Mouse (Mus musculus) bone marrow macrophage, adult 2 months (primary cell): Measurements from ENCODE around the gene Gm614. TPM values are rescaled to one million over a fixed set of nuclear protein-coding genes. Genes with fewer than 3 reads are reported as not detected.

Experiments used
- H3K27ac ChIP-seq: 2 replicates; pipeline ENCODE4 v1.5.1; 2012; ENCODE audit warnings: low read depth, low read length; ENCODE audit not compliant: insufficient read depth
- H3K4me1 ChIP-seq: 2 replicates; pipeline ENCODE4 v1.6.1; 2012; ENCODE audit warnings: low read length; ENCODE audit not compliant: control insufficient read depth, insufficient read depth
- H3K4me3 ChIP-seq: 2 replicates; pipeline ENCODE4 v1.5.1; 2012; ENCODE audit warnings: mild to moderate bottlenecking, low read length, moderate library complexity; ENCODE audit not compliant: insufficient read depth
- CTCF ChIP-seq: IDR thresholded peaks from 2 replicates; pipeline ENCODE4 v1.5.1; 2012; ENCODE audit warnings: low read depth, mild to moderate bottlenecking, low read length, moderate library complexity
- POLR2A ChIP-seq: IDR thresholded peaks from 2 replicates; pipeline ENCODE4 v1.6.1; 2012; ENCODE audit warnings: mild to moderate bottlenecking, low read depth, low read length, borderline replicate concordance
- polyA plus RNA-seq: library from polyadenylated mRNA; stranded (reverse); fragments of >200 nt; gene quantifications from 2 replicates; pipeline ENCODE4 v1.2.4, GENCODE M21; 2012; ENCODE audit not compliant: missing spikeins, insufficient read depth, insufficient read length

Gene Gm614
- polyA plus RNA-seq, 1 experiment, result 2.3 TPM

DNA sequence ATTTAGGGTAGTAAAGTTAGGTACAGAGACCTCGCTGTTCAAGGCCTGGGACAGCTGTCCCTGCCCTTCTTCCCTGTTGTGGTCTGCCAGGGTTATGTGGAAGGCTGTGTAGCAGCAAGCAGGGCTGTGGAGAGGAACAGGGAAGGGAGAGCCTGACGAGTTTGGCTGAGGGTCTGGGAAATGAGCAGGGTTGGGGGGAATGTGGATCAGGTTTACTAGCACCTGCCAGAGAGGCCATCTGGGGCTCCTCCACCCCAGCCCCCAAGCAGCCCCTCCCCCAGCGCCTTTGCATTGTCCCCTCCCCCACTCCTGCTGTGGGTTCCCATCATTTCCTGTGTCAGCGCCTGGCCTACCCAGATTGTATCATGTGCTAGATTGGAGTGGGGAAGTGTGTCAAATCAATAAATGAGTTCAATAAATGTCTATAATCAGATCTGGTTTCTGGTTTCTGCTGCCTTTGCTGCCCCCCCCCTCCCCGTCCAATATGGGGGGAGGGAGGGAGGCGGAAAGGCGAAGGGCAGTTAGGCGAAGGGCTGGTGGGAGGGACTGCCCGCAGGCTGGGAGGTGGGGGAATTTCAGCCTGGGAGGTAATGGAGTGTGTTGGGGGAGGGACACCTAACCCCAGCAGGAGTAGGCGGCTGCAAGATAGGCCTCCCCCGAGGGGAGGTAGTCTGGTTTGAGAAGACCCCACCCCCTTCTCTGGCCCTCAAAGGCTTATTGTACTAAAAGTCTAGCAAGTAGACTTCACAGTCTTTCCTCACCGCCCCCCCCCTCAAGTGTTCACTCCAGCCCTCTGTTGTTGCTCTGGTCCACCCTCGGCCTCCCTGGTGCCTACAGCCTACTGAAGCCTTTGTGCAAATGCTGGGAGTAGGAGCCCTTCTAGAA lies 3.1 kb downstream of the Gm614 start:
- H3K4me3 ChIP-seq, result no peak overlapping the region
- peaks cover 17% of the 10 kb centered on the region for H3K4me1 ChIP-seq
- TF ChIP-seq POLR2A (no peak), CTCF (no peak)
- peak overlapping the region; percentile 78 for H3K27ac ChIP-seq

GRCm38 (mm10) chrX:101256603-101257002 lies 7.2 kb downstream of the Gm614 start:
- no peak for TF ChIP-seq POLR2A
- no peak for TF ChIP-seq CTCF
- no peak overlapping the region for H3K27ac ChIP-seq

GRCm38 (mm10) chrX:101254740-101255139 lies 9.1 kb downstream of the Gm614 start:
- Histone ChIP-seq H3K27ac (peak overlapping the region; percentile 45), H3K4me3 (peak overlapping the region; percentile 75), H3K4me1 (peaks cover 10% of the 10 kb centered on the region)
- TF ChIP-seq CTCF (no peak), POLR2A (no peak)

More at GRCm38 (mm10) chrX:101256603-101257002, 7.2 kb downstream of the Gm614 start:
- H3K4me3 ChIP-seq, result no peak overlapping the region
- peaks cover 22% of the 10 kb centered on the region for H3K4me1 ChIP-seq

GRCm38 (mm10) chrX:101253952-101254729 lies 9.7 kb downstream of the Gm614 start, which contains the start of gene Foxo4:
TSS of gene Foxo4 (plus strand) at chrX:101254528.
- TF ChIP-seq POLR2A (no peak), CTCF (no peak)
- peak within 1 kb of the TSS; percentile 75 for H3K4me3 ChIP-seq
- H3K4me1 ChIP-seq, result peaks cover 7% of the 10 kb centered on the region
- H3K27ac ChIP-seq, result peak within 1 kb of the TSS; percentile 45

DNA sequence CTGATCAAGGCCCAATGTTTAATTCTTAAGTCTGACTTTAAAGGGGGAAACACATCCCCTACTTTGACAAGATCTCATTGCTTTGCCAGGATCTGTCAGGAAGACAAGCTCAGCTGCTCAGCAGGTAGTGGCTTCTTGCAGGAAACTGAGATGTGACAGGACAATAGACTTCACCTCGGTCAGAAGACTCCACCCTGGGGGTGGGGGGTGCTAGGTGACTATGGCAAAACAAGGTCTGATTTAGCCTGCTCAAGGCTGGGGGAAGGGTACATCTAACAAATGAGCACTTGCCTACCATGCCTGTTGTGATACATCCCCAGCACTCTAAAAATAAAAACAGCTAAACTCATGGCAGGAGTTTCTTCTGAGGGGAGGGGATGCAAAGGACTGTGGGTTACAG lies 18.8 kb downstream of the Gm614 start:
- no peaks in the 10 kb centered on the region for H3K4me1 ChIP-seq
- no peak overlapping the region for H3K27ac ChIP-seq
- no peak for TF ChIP-seq POLR2A
- no peak for TF ChIP-seq CTCF
- H3K4me3 ChIP-seq, result no peak overlapping the region

DNA sequence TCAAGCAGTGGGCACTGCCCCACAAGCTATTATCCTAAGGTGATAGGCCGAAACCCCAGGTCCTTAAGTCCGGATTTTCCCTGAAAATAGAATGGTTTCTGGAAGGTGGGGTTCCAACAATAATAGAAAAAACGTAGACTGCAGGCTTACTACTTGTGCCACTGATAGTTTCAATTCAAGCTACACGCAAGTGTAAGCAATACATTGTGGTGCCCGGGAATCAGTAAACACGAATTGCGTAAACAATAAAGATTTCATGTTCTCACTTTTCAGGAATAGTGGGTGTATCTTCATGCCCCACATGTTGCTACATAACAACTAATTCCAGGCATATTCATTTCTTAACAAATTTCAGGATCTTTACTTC lies 41.0 kb downstream of the Gm614 start:
- Histone ChIP-seq H3K4me1 (peaks cover 2% of the 10 kb centered on the region; the same call in 1 of the 2 replicates), H3K27ac (peak overlapping the region; percentile 63), H3K4me3 (peak overlapping the region; percentile 52)
- TF ChIP-seq POLR2A (no peak), CTCF (no peak)

GRCm38 (mm10) chrX:101221834-101222795 lies 41.7 kb downstream of the Gm614 start, which contains the start of gene Snx12:
TSS of gene Snx12 (minus strand) at chrX:101222563.
- Histone ChIP-seq H3K27ac (peak within 1 kb of the TSS; percentile 81), H3K4me1 (peaks cover 2% of the 10 kb centered on the region; the same call in 1 of the 2 replicates), H3K4me3 (peak within 1 kb of the TSS; percentile 94)
- TF ChIP-seq POLR2A, result no peak
- TF ChIP-seq CTCF, result no peak

Other genes with a start within 250 kb of the Gm614 start
- gene Tex11, start 204.3 kb downstream of the Gm614 start, polyA plus RNA-seq, result not detected in 2 replicates
- 0.29 and 0.71 TPM in 2 replicates for gene Slc7a3, start 178.0 kb downstream of the Gm614 start, polyA plus RNA-seq
- gene Snx12, start 41.4 kb downstream of the Gm614 start, polyA plus RNA-seq, result 55.8 and 66.5 TPM in 2 replicates
- 27.9 and 29.2 TPM in 2 replicates for gene Foxo4, start 9.5 kb downstream of the Gm614 start, polyA plus RNA-seq
- gene Il2rg, start 4.3 kb upstream of the Gm614 start, polyA plus RNA-seq, result 167 and 176 TPM in 2 replicates
- gene Gm20489, start 5.0 kb upstream of the Gm614 start, polyA plus RNA-seq, result 2.3 TPM in 1 of 2 replicates, not detected in the other
- gene Med12, start 10.0 kb upstream of the Gm614 start, polyA plus RNA-seq, result 64.7 and 73.5 TPM in 2 replicates
- gene Nlgn3, start 35.2 kb upstream of the Gm614 start, polyA plus RNA-seq, result not detected in 2 replicates
- not detected in 2 replicates for gene Gjb1, start 112.4 kb upstream of the Gm614 start, polyA plus RNA-seq
- gene Zmym3, start 156.9 kb upstream of the Gm614 start, polyA plus RNA-seq, result 34.3 and 41.8 TPM in 2 replicates
- 242 and 247 TPM in 2 replicates for gene Nono, start 165.3 kb upstream of the Gm614 start, polyA plus RNA-seq
- 1.2 TPM in 1 of 2 replicates, not detected in the other for gene Itgb1bp2, start 185.1 kb upstream of the Gm614 start, polyA plus RNA-seq